Mouse (Mus musculus) thymus, adult 2 months (tissue): Measurements from ENCODE around the gene Vwce. TPM values are rescaled to one million over a fixed set of nuclear protein-coding genes. Genes with fewer than 3 reads are reported as not detected.
A peak's percentile ranks its signal among the peaks of the same experiment; 100 is the strongest.

ENCODE experiments used
- DNase-seq: peaks from one replicate; pipeline ENCODE4 v3.0.0; 2021
- H3K27ac ChIP-seq: fragments of 200-500 bp; 2 replicates; pipeline ENCODE4 v1.5.1; 2012; ENCODE audit warnings: low read length, control low read depth; ENCODE audit not compliant: control insufficient read depth, insufficient read depth
- H3K27me3 ChIP-seq: fragments of 200-500 bp; 2 replicates; pipeline ENCODE4 v1.6.1; 2012; ENCODE audit warnings: mild to moderate bottlenecking, low read length, moderate library complexity, mixed read lengths; ENCODE audit not compliant: control insufficient read depth, insufficient read depth
- H3K36me3 ChIP-seq: fragments of 200-500 bp; 2 replicates; pipeline ENCODE4 v1.6.1; 2012; ENCODE audit warnings: mild to moderate bottlenecking, low read length, moderate library complexity; ENCODE audit not compliant: control insufficient read depth, insufficient read depth
- H3K4me1 ChIP-seq: fragments of 200-500 bp; replicated peaks from 2 replicates; pipeline ENCODE4 v1.6.1; 2012; ENCODE audit warnings: low read length; ENCODE audit not compliant: control insufficient read depth, insufficient read depth
- H3K4me3 ChIP-seq: fragments of 200-500 bp; 2 replicates; pipeline ENCODE4 v1.5.1; 2012; ENCODE audit warnings: mild to moderate bottlenecking, low read length, control low read depth, moderate library complexity; ENCODE audit not compliant: control insufficient read depth, insufficient read depth
- CTCF ChIP-seq: fragments of 200-500 bp; IDR thresholded peaks from 2 replicates; pipeline ENCODE4 v1.5.1; 2012; ENCODE audit warnings: mild to moderate bottlenecking, control low read depth, low read length, moderate library complexity, borderline replicate concordance; ENCODE audit not compliant: control insufficient read depth, poor library complexity, insufficient read depth; ENCODE audit errors: extremely low read depth
- POLR2A ChIP-seq: fragments of 200-500 bp; IDR thresholded peaks from 2 replicates; pipeline ENCODE4 v1.6.1; 2012; ENCODE audit warnings: mild to moderate bottlenecking, low read length, control low read depth, moderate library complexity; ENCODE audit not compliant: control insufficient read depth, poor library complexity, insufficient read depth; ENCODE audit errors: extremely low read depth
- WGBS: fragments of 180-500 bp; shearing (Covaris S2); methylation state at CpG from one replicate; pipeline ENCODE4 v1.1.7; 2018; 5-methylcytosine and 5-hydroxymethylcytosine counted together
- polyA plus RNA-seq: library from polyadenylated mRNA; depleted of rRNA; stranded (reverse); fragments of >200 nt; gene quantifications from 2 replicates; pipeline ENCODE4 v1.2.3, GENCODE M21; 2012

The Vwce gene
- polyA plus RNA-seq, 1 experiment: 3.1 TPM

- H3K4me3 ChIP-seq: no peak overlapping the region
- no peaks in the 10 kb centered on the region for H3K27me3 ChIP-seq
- H3K27ac ChIP-seq: no peak overlapping the region
- no peaks in the 10 kb centered on the region for H3K36me3 ChIP-seq
- H3K4me1 ChIP-seq: peaks cover 26% of the 10 kb centered on the region
- TF ChIP-seq CTCF (no peak), POLR2A (no peak)
- DNase-seq: no peak
- 34% methylated on average over 8 of the region's 8 CpGs for WGBS
Observed at GRCm38 (mm10) chr19:10703470-10703869, 69.5 kb downstream of the Vwce start.

- WGBS: 92% methylated on average over 13 of the region's 13 CpGs
- H3K27me3 ChIP-seq: no peaks in the 10 kb centered on the region
- H3K4me3 ChIP-seq: no peak overlapping the region
- no peak overlapping the region for H3K27ac ChIP-seq
- DNase-seq: no peak
- peaks cover 14% of the 10 kb centered on the region for H3K4me1 ChIP-seq
- TF ChIP-seq POLR2A (no peak), CTCF (no peak)
- peaks cover 11% of the 10 kb centered on the region for H3K36me3 ChIP-seq
Observed at GRCm38 (mm10) chr19:10707087-10707875, 73.3 kb downstream of the Vwce start.

GRCm38 (mm10) chr19:10707881-10708280, 73.9 kb downstream of the Vwce start:
- no peaks in the 10 kb centered on the region for H3K27me3 ChIP-seq
- H3K27ac ChIP-seq: no peak overlapping the region
- H3K4me3 ChIP-seq: no peak overlapping the region
- no peak for DNase-seq
- H3K4me1 ChIP-seq: peaks cover 14% of the 10 kb centered on the region
- TF ChIP-seq POLR2A (no peak), CTCF (no peak)
- 100% methylated on average over 1 of the region's 1 CpGs for WGBS
- H3K36me3 ChIP-seq: peaks cover 13% of the 10 kb centered on the region

GRCm38 (mm10) chr19:10708900-10709299, 74.9 kb downstream of the Vwce start:
- WGBS: 89% methylated on average over 6 of the region's 6 CpGs
- no peak for DNase-seq
- no peak for TF ChIP-seq POLR2A
- no peak for TF ChIP-seq CTCF
- Histone ChIP-seq H3K27me3 (no peaks in the 10 kb centered on the region), H3K27ac (no peak overlapping the region), H3K4me3 (no peak overlapping the region), H3K4me1 (peaks cover 6% of the 10 kb centered on the region), H3K36me3 (peaks cover 16% of the 10 kb centered on the region)

GRCm38 (mm10) chr19:10709360-10710087, 75.5 kb downstream of the Vwce start:
- H3K27me3 ChIP-seq: no peaks in the 10 kb centered on the region
- H3K36me3 ChIP-seq: peaks cover 16% of the 10 kb centered on the region
- TF ChIP-seq CTCF (peak; percentile 98), POLR2A (no peak)
- 12% methylated on average over 8 of the region's 8 CpGs for WGBS
- no peak overlapping the region for H3K27ac ChIP-seq
- H3K4me1 ChIP-seq: peaks cover 6% of the 10 kb centered on the region
- no peak overlapping the region for H3K4me3 ChIP-seq
- DNase-seq: peak; percentile 89

GRCm38 (mm10) chr19:10710088-10710511, 76.1 kb downstream of the Vwce start:
- Histone ChIP-seq H3K36me3 (peaks cover 16% of the 10 kb centered on the region), H3K4me3 (no peak overlapping the region), H3K27me3 (no peaks in the 10 kb centered on the region), H3K4me1 (peaks cover 7% of the 10 kb centered on the region), H3K27ac (no peak overlapping the region)
- peak; percentile 61 for DNase-seq
- WGBS: 61% methylated on average over 9 of the region's 9 CpGs
- TF ChIP-seq CTCF (0 out of 2 replicates have a peak, but pooled peaks have one; percentile 49), POLR2A (no peak)

- DNase-seq: no peak
- TF ChIP-seq POLR2A (no peak), CTCF (no peak)
- H3K4me1 ChIP-seq: peaks cover 13% of the 10 kb centered on the region
- peaks cover 16% of the 10 kb centered on the region for H3K36me3 ChIP-seq
- H3K27me3 ChIP-seq: no peaks in the 10 kb centered on the region
- no peak overlapping the region for H3K4me3 ChIP-seq
- no peak overlapping the region for H3K27ac ChIP-seq
- WGBS: 100% methylated on average over 4 of the region's 4 CpGs
Observed at GRCm38 (mm10) chr19:10710751-10711150, 76.7 kb downstream of the Vwce start.
